Mouse (Mus musculus) liver, adult 2 months (tissue): Measurements from ENCODE around the gene Ttc24. TPM values are rescaled to one million over a fixed set of nuclear protein-coding genes. Genes with fewer than 3 reads are reported as not detected.

Experiments used
- DNase-seq: peaks from one replicate; pipeline ENCODE4 v3.0.0-alpha.2; 2011; ENCODE audit warnings: low read depth, low spot score; ENCODE audit errors: extremely low read depth
- H3K27ac ChIP-seq: fragments of 200-500 bp; replicated peaks from 2 replicates; pipeline ENCODE4 v1.5.1; 2012; ENCODE audit warnings: low read depth, mild to moderate bottlenecking, control low read depth, inconsistent platforms, low read length; ENCODE audit not compliant: insufficient read depth
- H3K27me3 ChIP-seq: fragments of 200-500 bp; 2 replicates; pipeline ENCODE4 v1.6.1; 2012; ENCODE audit warnings: mild to moderate bottlenecking, moderate library complexity, low read length, inconsistent platforms; ENCODE audit not compliant: control insufficient read depth, insufficient read depth
- H3K36me3 ChIP-seq: fragments of 200-500 bp; 2 replicates; pipeline ENCODE4 v1.6.1; 2012; ENCODE audit warnings: low read length, inconsistent platforms; ENCODE audit not compliant: control insufficient read depth, insufficient read depth
- H3K4me1 ChIP-seq: fragments of 200-500 bp; 2 replicates; pipeline ENCODE4 v1.6.1; 2011; ENCODE audit warnings: low read length; ENCODE audit not compliant: control insufficient read depth, insufficient read depth
- H3K4me3 ChIP-seq: fragments of 200-500 bp; 2 replicates; pipeline ENCODE4 v1.5.1; 2011; ENCODE audit warnings: low read depth, mild to moderate bottlenecking, control low read depth, low read length, moderate library complexity; ENCODE audit not compliant: insufficient read depth
- H3K79me2 ChIP-seq: fragments of 200-500 bp; 2 replicates; pipeline ENCODE4 v1.6.1; 2012; ENCODE audit warnings: inconsistent platforms, mild to moderate bottlenecking, low read length, moderate library complexity; ENCODE audit not compliant: control insufficient read depth, insufficient read depth
- H3K9ac ChIP-seq: fragments of 200-500 bp; 2 replicates; pipeline ENCODE4 v1.6.1; 2012; ENCODE audit warnings: low read depth, mild to moderate bottlenecking, control low read depth, inconsistent platforms, low read length
- CTCF ChIP-seq: fragments of 200-500 bp; IDR thresholded peaks from 2 replicates; pipeline ENCODE4 v1.5.1; 2011; ENCODE audit warnings: low read depth, low read length, control low read depth
- POLR2A ChIP-seq: fragments of 200-500 bp; IDR thresholded peaks from 2 replicates; pipeline ENCODE4 v1.6.1; 2011; ENCODE audit warnings: low read length, control low read depth; ENCODE audit not compliant: insufficient read depth; ENCODE audit errors: extremely low read depth
- WGBS: fragments of 180-500 bp; shearing (Covaris S2); methylation state at CpG from one replicate; pipeline ENCODE4 v1.1.7; 2018; 5-methylcytosine and 5-hydroxymethylcytosine counted together
- polyA plus RNA-seq: library from polyadenylated mRNA; depleted of rRNA; stranded (reverse); fragments of >200 nt; gene quantifications from 2 replicates; pipeline ENCODE4 v1.2.3, GENCODE M21; 2012
- total RNA-seq: library from RNA; depleted of rRNA; stranded (reverse); fragments of >200 nt; gene quantifications from 2 replicates; pipeline ENCODE4 v1.2.3, GENCODE M21; 2014

The Ttc24 gene
- total and polyA plus RNA-seq, 2 experiments = not detected

DNA sequence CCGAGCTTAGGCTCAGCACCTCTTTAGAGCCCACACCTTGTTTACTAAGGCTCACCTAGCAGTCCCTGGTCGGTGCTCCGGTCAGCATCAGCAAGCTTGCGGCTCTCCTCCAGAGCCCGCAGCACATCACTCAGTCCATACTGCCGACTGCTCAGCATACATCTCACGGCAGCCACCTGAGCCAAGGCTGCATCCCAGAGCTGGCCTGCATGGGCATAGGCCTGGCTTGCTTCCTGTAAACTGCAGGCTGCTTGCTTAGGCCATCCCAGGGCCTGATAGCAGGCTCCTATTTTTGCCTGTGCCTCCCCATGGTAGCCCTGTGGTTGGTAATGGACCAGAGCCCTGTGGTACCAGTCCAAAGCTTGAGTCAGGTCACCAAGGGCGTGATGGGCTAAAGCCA, 3.3 kb downstream of the Ttc24 start:
- DNase-seq = no peak
- no peak overlapping the region for H3K4me3 ChIP-seq
- TF ChIP-seq CTCF = no peak
- TF ChIP-seq POLR2A = no peak
- H3K27ac ChIP-seq = no peak overlapping the region
- H3K36me3 ChIP-seq = no peaks in the 10 kb centered on the region
- WGBS = 84% methylated on average over 8 of the region's 8 CpGs
- no peaks in the 10 kb centered on the region for H3K79me2 ChIP-seq
- H3K4me1 ChIP-seq = no peaks in the 10 kb centered on the region
- H3K9ac ChIP-seq = no peak overlapping the region
- H3K27me3 ChIP-seq = no peaks in the 10 kb centered on the region

DNA sequence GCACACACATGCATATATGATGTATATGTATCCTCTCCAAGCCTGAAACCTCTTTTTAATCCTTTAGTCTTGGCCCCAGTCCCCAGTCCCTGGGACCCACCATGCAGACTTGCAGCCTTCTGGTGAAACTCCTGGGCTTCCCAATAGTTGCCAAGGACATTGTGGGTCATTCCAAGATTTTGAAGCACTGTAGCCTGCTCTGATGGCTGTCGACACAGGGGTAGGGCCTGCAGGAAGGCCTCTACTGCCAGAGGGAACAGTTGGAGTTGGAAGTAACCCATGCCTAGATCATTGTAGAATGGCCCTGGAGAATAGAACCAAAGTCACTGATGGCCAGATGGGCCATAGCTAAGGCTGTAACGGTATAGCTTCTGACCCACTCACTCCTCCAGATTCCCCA, 3.8 kb downstream of the Ttc24 start:
- Histone ChIP-seq H3K9ac (no peak overlapping the region), H3K4me1 (no peaks in the 10 kb centered on the region), H3K27me3 (no peaks in the 10 kb centered on the region), H3K4me3 (no peak overlapping the region), H3K27ac (no peak overlapping the region), H3K36me3 (no peaks in the 10 kb centered on the region), H3K79me2 (no peaks in the 10 kb centered on the region)
- TF ChIP-seq POLR2A = no peak
- TF ChIP-seq CTCF = no peak
- DNase-seq = no peak
- WGBS = 85% methylated on average over 2 of the region's 2 CpGs

DNA sequence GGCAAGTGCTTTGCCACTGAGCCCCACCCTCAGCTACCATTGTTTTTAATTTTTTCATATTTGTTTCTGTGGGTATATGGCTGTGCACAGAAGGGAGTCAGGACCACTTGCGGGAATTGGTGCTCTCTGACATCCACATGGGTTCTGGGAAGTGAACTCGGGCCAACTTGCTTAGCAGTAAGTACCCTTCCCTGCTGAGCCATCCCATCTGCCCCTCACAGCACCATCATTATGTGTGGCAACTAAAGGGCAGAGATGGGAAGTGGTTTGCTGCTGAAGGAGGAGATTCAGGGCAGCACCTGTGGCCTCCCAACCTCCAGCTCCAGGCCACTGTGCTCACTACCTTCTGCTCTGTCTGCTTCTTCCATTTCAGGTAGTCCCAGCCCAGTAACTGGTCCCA, 4.5 kb downstream of the Ttc24 start:
- TF ChIP-seq POLR2A (no peak), CTCF (no peak)
- H3K27me3 ChIP-seq = no peaks in the 10 kb centered on the region

DNA sequence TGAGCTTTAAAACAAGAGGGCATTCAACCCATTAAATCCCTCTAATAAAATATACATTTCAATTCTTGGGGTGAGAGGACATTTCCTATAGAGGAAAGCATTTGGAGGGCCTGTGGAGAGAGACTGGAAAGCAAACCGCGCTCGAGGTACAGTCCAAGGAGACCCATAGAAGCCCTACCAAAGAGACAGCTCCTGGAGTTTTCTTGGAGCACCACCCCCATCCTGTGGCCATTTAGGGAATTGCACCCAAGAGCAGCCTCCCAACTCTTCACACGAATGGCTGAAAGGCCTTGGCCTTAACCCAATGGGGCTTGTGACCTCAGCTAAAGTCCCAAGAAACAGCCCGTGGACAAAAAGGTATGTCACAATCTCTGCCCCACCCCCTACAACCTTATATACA, 6.3 kb downstream of the Ttc24 start:
- H3K4me3 ChIP-seq = no peak overlapping the region
- no peaks in the 10 kb centered on the region for H3K4me1 ChIP-seq
- peak; percentile 48 for DNase-seq
- H3K27ac ChIP-seq = no peak overlapping the region
- TF ChIP-seq CTCF = peak; percentile 84
- TF ChIP-seq POLR2A = no peak
- WGBS = 3% methylated on average over 5 of the region's 5 CpGs
- H3K9ac ChIP-seq = no peak overlapping the region
- no peaks in the 10 kb centered on the region for H3K79me2 ChIP-seq
- no peaks in the 10 kb centered on the region for H3K36me3 ChIP-seq
- no peaks in the 10 kb centered on the region for H3K27me3 ChIP-seq

More for the DNA sequence above, 4.5 kb downstream of the Ttc24 start:
- H3K4me3 ChIP-seq = no peak overlapping the region
- 61% methylated on average over 2 of the region's 2 CpGs for WGBS
- H3K4me1 ChIP-seq = no peaks in the 10 kb centered on the region
- H3K27ac ChIP-seq = no peak overlapping the region
- DNase-seq = no peak
- H3K9ac ChIP-seq = no peak overlapping the region
- H3K79me2 ChIP-seq = no peaks in the 10 kb centered on the region
- no peaks in the 10 kb centered on the region for H3K36me3 ChIP-seq

DNA sequence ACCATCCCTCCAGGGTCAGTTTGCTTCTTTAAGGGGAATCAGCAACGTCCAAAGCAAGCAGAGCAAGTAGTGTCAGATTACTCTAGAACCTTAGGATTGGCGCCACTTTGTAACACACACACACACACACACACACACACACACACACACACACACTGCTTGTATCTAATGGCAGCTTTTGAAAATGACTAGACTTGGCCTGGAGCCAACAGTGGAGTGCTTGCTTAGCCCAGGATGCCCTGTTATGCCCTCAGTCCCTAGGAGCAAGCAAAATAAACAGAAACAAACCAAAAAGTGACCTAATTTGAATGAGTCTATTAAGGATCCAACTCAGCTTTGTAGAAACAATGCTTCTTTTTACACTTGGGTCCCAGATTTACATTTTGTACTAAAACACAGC, 9.7 kb downstream of the Ttc24 start:
- no peaks in the 10 kb centered on the region for H3K79me2 ChIP-seq
- no peak overlapping the region for H3K9ac ChIP-seq
- no peaks in the 10 kb centered on the region for H3K4me1 ChIP-seq
- WGBS = 51% methylated on average over 2 of the region's 2 CpGs
- H3K27ac ChIP-seq = no peak overlapping the region
- no peak overlapping the region for H3K4me3 ChIP-seq
- no peaks in the 10 kb centered on the region for H3K27me3 ChIP-seq
- no peaks in the 10 kb centered on the region for H3K36me3 ChIP-seq
- DNase-seq = no peak
- TF ChIP-seq CTCF = no peak
- TF ChIP-seq POLR2A = no peak

DNA sequence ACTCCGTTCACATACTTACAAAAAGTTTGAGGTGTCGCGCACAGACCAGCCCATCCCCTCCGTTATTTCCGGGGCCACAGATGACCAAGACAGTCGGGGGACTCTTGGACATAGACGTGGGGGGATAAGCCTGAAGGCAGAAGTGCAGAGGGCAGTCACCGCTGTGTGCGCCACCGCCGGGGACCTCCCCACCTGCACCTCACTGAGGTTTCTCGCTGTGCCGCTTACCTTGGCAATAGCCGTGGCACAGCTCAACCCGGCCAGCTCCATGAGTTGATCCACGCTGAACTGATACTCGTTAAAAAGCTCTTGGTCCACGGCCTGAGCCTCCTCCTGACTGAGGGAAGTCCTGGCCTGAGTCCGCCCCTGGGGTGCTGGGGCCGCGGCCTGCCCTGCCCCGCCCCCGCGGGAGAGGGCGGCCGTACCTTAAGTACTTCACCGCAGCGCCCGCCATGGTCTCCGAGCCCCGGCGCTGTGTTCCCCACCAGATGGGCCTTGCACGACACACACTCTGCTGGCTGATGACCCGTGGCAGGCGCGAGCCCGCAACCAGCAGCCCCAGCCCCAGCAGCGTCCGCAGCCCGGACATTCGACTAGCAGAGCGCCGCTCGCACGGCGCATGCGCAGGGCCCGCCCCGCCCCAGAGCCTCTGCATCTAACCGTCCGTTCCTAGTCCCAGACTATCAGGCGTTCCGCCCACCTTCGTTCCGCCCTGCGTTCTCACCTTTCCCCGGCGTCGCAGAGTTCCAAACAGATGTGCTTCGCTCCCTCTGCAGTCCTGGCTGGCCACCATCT, 20.0 kb downstream of the Ttc24 start, which contains the start of gene Naxe:
Naxe (minus strand) TSS at position 594 of the 795 bp plus-strand sequence.
- Histone ChIP-seq H3K36me3 (0 out of 2 replicates have a peak, but pooled peaks cover 2% of the 10 kb centered on the region), H3K4me1 (peaks cover 3% of the 10 kb centered on the region), H3K79me2 (no peaks in the 10 kb centered on the region), H3K9ac (peak within 1 kb of the TSS; percentile 92), H3K27ac (peak within 1 kb of the TSS; percentile 74), H3K27me3 (no peaks in the 10 kb centered on the region), H3K4me3 (peak within 1 kb of the TSS; percentile 84)
- no peak for TF ChIP-seq CTCF
- TF ChIP-seq POLR2A = peak; percentile 63; the same call in 1 of the 2 replicates
- under 1% methylated on average over 60 of the region's 60 CpGs for WGBS
- peak; percentile 79 for DNase-seq
